15 mouse cellular contexts compared by ENCODE assay signal in genomic region chr10:83744656-83745055, GRCm38 (mm10). TPM values are rescaled to one million over a fixed set of nuclear protein-coding genes. Genes with fewer than 3 reads are reported as not detected.
A peak's percentile ranks its signal among the peaks of the same experiment; 100 is the strongest.
DNase-seq lines count a peak whose midpoint lies in the region; ATAC-seq lines count a peak whose summit lies in the region.
"Had no signal": no experiment of that assay in that cellular context is flagged by ENCODE, and none has a peak within 500 bp of the region (broad histone marks: within the 10 kb centered on the region; RNA-seq: fewer than 3 reads in every experiment).

No protein-coding gene starts in this region.

- peaks cover 7% of the 10 kb centered on the region; the same call in 1 of the 2 replicates for H3K9me3 ChIP-seq in heart, embryonic 10.5 days
- H3K9me3 ChIP-seq in kidney, embryonic 15.5 days (replicated peaks): peaks cover 9% of the 10 kb centered on the region
- H3K9me3 ChIP-seq: stomach, embryonic 15.5 days had no signal

- peaks cover 3% of the 10 kb centered on the region; the same call in 1 of the 2 replicates for H3K4me1 ChIP-seq in heart, embryonic 10.5 days
- H3K4me1 ChIP-seq in kidney, embryonic 15.5 days: no peaks in the 10 kb centered on the region
- H3K4me1 ChIP-seq: forebrain, embryonic 10.5 days; hindbrain, embryonic 13.5 days; neural tube, embryonic 12.5 days; stomach, embryonic 15.5 days had no signal

- no peak overlapping the region for H3K4me3 ChIP-seq in heart, embryonic 10.5 days
- H3K4me3 ChIP-seq in kidney, embryonic 15.5 days (replicated peaks): no peak overlapping the region
- H3K4me3 ChIP-seq: forebrain, embryonic 10.5 days; hindbrain, embryonic 13.5 days; midbrain, embryonic 13.5 days; neural tube, embryonic 12.5 days; stomach, embryonic 15.5 days had no signal

- 88% methylated on average over 3 of the region's 3 CpGs for WGBS in heart, embryonic 10.5 days
- WGBS in kidney, embryonic 15.5 days: 84% methylated on average over 3 of the region's 3 CpGs

- H3K4me2 ChIP-seq in kidney, embryonic 15.5 days: no peak overlapping the region
- H3K4me2 ChIP-seq: hindbrain, embryonic 13.5 days; midbrain, embryonic 13.5 days; neural tube, embryonic 12.5 days; stomach, embryonic 15.5 days had no signal

- no peak overlapping the region for H3K27ac ChIP-seq in heart, embryonic 10.5 days
- H3K27ac ChIP-seq in kidney, embryonic 15.5 days: no peak overlapping the region
- H3K27ac ChIP-seq: forebrain, embryonic 10.5 days; hindbrain, embryonic 13.5 days; midbrain, embryonic 13.5 days; neural tube, embryonic 12.5 days; stomach, embryonic 15.5 days had no signal

- DNase-seq in heart, adult 8-10 months (ENCODE audit: low spot score): peak; percentile 35
- DNase-seq in heart, embryonic 10.5 days (ENCODE audit: low spot score): no peak
- DNase-seq in cerebellum, adult 11 months: peak; percentile 52
- DNase-seq in cerebellum, postnatal 36 days: peak; percentile 64 to 72
- DNase-seq in lung, postnatal 14 days: peak; percentile 48
- no peak for DNase-seq in gastrocnemius, adult 18-20 months (ENCODE audit: low spot score)
- DNase-seq: kidney, adult 18-20 months had no signal

- no peak for ATAC-seq in kidney, embryonic 15.5 days (replicated peaks; ENCODE audit: low FRiP score)
- ATAC-seq: CD4-positive, CD25-positive, alpha-beta regulatory T cell, adult 4 months; midbrain, embryonic 13.5 days; Patski had no signal

- H3K9ac ChIP-seq in kidney, embryonic 15.5 days: no peak overlapping the region
- H3K9ac ChIP-seq: hindbrain, embryonic 13.5 days; midbrain, embryonic 13.5 days; neural tube, embryonic 12.5 days; stomach, embryonic 15.5 days had no signal

- no peaks in the 10 kb centered on the region for H3K27me3 ChIP-seq in heart, embryonic 10.5 days (ENCODE audit: insufficient read depth, poor library complexity, severe bottlenecking)
- no peaks in the 10 kb centered on the region for H3K27me3 ChIP-seq in kidney, embryonic 15.5 days
- H3K27me3 ChIP-seq: hindbrain, embryonic 13.5 days; midbrain, embryonic 13.5 days; neural tube, embryonic 12.5 days; Patski; stomach, embryonic 15.5 days had no signal

- H3K36me3 ChIP-seq in heart, embryonic 10.5 days: no peaks in the 10 kb centered on the region
- no peaks in the 10 kb centered on the region; the same call in 1 of the 2 replicates for H3K36me3 ChIP-seq in kidney, embryonic 15.5 days
- H3K36me3 ChIP-seq: hindbrain, embryonic 13.5 days; neural tube, embryonic 12.5 days; stomach, embryonic 15.5 days had no signal

RNA-seq across cellular contexts. Expression of gene 1500009L16Rik, which starts 22.0 kb away (rescaled TPM):
- total RNA-seq in heart, adult 8-10 months (2022): 1 to 10 TPM; 3.2 to 9.0 (median 5.4) TPM
- 14.4 and 28.3 TPM in 2 replicates for polyA plus RNA-seq in heart, embryonic 10.5 days (2016; fragmentation: Nextera tagmentation; extraction: Ambion mirVana)
- 36.3 and 36.6 TPM in 2 replicates for polyA plus RNA-seq in kidney, embryonic 15.5 days (2015; fragmentation: Nextera tagmentation; extraction: Ambion mirVana)
- under 1 TPM; 0.27 to 0.88 TPM for total RNA-seq in gastrocnemius, adult 18-20 months (2021)

Comparison
In these comparisons a context has a peak if more than half of its experiments do, and no peak if none do; other contexts are left out.
1. DNase-seq: peak in heart, adult 8-10 months (single experiment), cerebellum, adult 11 months (single experiment), cerebellum, postnatal 36 days (2 of 2) and lung, postnatal 14 days (single experiment); none in heart, embryonic 10.5 days (single experiment) and gastrocnemius, adult 18-20 months (single experiment).